Mouse (Mus musculus): ENCODE results near the gene Fam24b. TPM values are rescaled to one million over a fixed set of nuclear protein-coding genes. Genes with fewer than 3 reads are reported as not detected.
A peak's percentile ranks its signal among the peaks of the same experiment; 100 is the strongest.

Fam24b gene
- polyA plus RNA-seq (2012): not detected in 2 replicates

DNA sequence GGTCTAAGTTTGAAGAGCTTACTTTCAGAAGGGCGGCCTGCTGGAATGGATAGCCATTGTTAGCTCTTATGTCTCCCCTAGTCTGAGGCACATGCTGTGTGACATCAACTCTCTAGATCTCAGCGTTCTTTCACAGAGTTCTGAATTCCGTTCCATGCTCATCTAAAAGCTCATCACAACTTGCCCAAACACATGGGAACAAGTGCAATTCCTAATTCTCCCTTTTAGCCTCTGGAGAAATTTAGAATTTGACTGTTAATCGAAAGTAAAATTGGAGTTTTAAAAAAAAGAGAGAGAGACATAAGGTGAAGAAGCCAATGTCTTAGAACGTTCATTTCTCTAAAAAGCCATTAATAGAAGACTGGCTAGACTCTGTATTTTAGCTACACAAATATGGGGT, at the start of gene Fam24b:
Gene Fam24b (minus strand): TSS at position 101 of the 400 bp plus-strand sequence.
- H3K4me1 ChIP-seq (ENCODE audit: control insufficient read depth): no peaks in the 10 kb centered on the region
- H3K4me3 ChIP-seq (replicated peaks): no peak within 1 kb of the TSS
- H3K9me3 ChIP-seq (ENCODE audit: control insufficient read depth, low read length): no peaks in the 10 kb centered on the region
- no peaks in the 10 kb centered on the region for H3K36me3 ChIP-seq (ENCODE audit: control insufficient read depth)
- no peak for TF ChIP-seq GATA1 (IDR thresholded peaks at IDR 0.05; ENCODE audit: low read length)
- no peak for TF ChIP-seq TAL1 (IDR thresholded peaks at IDR 0.05; ENCODE audit: low read length)
- no peaks in the 10 kb centered on the region for H3K27me3 ChIP-seq (ENCODE audit: control insufficient read depth)

DNA sequence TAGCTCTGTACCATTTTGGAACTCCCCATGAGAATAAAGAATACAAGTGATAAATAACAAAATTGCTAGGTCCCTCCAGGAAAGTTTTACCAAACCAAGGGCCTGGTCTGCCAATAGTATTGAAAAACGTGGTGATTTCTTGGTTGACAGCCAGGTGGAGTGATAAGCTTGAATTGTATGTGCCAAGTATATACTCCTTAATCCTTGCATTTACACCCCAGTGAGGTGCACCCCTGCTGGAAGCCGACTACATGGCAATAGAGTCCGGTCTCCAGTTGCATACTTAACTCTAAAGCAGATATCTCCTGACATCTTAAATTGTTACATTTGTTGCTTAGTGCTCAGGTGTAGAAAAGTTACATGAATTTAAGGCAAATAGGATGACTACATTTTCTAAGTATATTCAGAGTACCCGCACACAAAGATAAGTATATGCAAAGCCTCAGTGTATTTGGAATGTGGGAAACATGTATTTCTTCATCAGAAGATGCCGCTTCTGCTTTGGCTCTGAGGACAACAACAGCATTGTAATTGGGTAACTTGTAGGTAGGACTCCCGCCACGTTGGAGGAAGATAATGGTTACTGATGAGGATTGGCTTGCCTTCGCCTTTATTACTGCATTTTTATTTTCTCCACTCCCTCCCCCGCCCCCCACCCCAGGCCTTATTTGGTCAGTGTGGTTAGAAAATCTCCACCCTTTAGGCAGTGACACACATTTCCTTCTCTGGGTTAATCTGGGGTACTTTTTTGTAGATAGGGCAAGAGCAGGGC, 42.8 kb upstream of the Fam24b start:
- H3K4me1 ChIP-seq (ENCODE audit: control insufficient read depth): peaks cover 29% of the 10 kb centered on the region
- no peaks in the 10 kb centered on the region for H3K9me3 ChIP-seq (ENCODE audit: control insufficient read depth, low read length)
- TF ChIP-seq GATA1 (IDR thresholded peaks at IDR 0.05; ENCODE audit: low read length) (no peak), TAL1 (IDR thresholded peaks at IDR 0.05; ENCODE audit: low read length) (no peak)
- H3K4me3 ChIP-seq (replicated peaks): peak overlapping the region; percentile 83
- H3K27me3 ChIP-seq (ENCODE audit: control insufficient read depth): peaks cover 9% of the 10 kb centered on the region
- H3K36me3 ChIP-seq (ENCODE audit: control insufficient read depth): peaks cover 10% of the 10 kb centered on the region

DNA sequence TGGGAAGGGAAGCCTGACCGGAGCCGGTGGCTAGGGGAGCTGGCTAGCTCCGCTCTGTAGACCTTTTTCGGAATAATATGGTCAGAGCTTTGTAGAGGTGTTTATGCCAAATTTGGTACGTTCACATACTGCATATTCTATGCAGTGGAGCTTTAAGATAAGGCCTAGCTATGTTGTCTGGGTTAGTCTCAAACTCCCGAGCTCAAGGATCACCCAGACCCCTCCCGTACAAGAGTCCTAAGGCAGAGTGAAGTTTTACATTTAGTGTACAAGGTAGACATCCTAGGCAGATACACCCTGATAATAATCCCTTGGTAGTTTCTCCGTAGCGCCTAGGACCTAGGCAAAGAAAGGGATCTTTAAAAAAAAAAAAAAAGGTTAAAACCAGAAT, 42.1 kb upstream of the Fam24b start:
- Histone ChIP-seq H3K4me1 (ENCODE audit: control insufficient read depth) (peaks cover 29% of the 10 kb centered on the region), H3K27me3 (ENCODE audit: control insufficient read depth) (peaks cover 12% of the 10 kb centered on the region), H3K36me3 (ENCODE audit: control insufficient read depth) (peaks cover 10% of the 10 kb centered on the region), H3K9me3 (ENCODE audit: control insufficient read depth, low read length) (no peaks in the 10 kb centered on the region), H3K4me3 (replicated peaks) (peak overlapping the region; percentile 83)
- TF ChIP-seq GATA1 (IDR thresholded peaks at IDR 0.05; ENCODE audit: low read length) (no peak), TAL1 (IDR thresholded peaks at IDR 0.05; ENCODE audit: low read length) (no peak)

DNA sequence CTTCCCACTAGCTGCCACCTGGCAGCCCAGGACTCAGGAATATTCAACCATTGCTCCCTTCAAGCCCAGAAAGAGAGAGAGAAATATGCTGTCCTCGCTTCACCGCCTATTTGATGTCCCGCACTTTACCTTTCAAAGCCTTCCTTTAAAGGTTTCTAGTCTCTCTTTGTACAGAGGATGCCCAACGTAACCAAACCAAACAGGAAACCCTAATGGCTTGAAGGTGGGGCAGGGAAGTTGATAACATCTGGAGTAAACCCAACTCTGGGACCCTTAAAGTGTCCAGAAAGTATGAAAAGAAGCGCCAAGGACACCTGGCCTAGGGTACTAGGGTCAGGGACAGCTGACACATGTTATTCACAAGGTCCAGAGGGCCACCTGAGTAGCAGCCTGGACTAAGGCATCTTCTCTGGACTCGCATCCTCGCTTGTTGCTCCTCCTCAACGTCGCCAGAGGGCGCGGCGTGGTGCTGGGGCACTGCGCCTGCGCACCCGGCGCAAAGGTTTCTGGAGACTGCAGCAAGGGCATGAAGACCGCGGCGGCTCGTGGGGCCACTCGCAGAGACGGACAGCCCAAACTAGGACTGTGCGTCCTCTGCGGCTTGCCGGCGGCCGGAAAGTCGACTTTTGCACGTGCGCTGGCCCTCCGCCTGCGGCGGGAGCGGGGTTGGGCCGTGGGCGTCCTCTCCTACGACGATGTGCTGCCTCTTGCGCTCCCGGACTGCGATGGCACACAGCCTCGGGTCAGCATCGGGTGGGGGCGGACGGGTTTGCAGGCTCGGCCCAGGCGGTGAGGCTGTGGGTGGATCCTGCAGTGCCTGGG, 41.5 kb upstream of the Fam24b start, which contains the start of gene Pstk:
Gene Pstk (plus strand): TSS at position 494 of the 822 bp plus-strand sequence.
- Histone ChIP-seq H3K9me3 (ENCODE audit: control insufficient read depth, low read length) (no peaks in the 10 kb centered on the region), H3K36me3 (ENCODE audit: control insufficient read depth) (peaks cover 10% of the 10 kb centered on the region), H3K27me3 (ENCODE audit: control insufficient read depth) (peaks cover 14% of the 10 kb centered on the region), H3K4me1 (ENCODE audit: control insufficient read depth) (peaks cover 29% of the 10 kb centered on the region), H3K4me3 (replicated peaks) (peak within 1 kb of the TSS; percentile 83)
- no peak for TF ChIP-seq GATA1 (IDR thresholded peaks at IDR 0.05; ENCODE audit: low read length)
- TF ChIP-seq TAL1 (IDR thresholded peaks at IDR 0.05; ENCODE audit: low read length): no peak

DNA sequence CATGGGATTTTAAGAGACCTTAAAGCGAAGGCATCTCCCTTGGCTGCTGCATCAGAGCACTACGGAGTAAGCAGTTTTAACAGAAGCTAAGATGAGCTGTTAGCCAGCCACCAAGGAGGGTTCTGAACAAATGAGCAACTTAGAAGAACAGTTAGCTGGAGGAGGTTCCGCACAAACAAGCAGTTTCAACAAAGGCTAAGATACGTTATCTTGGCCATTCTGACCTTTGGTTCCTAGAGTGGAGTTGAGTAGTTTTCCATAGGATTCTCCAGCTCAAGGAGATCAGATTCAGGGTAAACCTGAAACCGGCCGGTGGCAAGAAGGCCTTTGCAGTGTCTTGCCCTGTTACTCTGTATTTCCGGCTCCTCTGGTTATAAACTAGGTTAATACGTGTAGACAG, 34.8 kb upstream of the Fam24b start:
- H3K4me1 ChIP-seq (ENCODE audit: control insufficient read depth): peaks cover 32% of the 10 kb centered on the region
- no peaks in the 10 kb centered on the region for H3K9me3 ChIP-seq (ENCODE audit: control insufficient read depth, low read length)
- H3K27me3 ChIP-seq (ENCODE audit: control insufficient read depth): peaks cover 12% of the 10 kb centered on the region
- H3K4me3 ChIP-seq (replicated peaks): no peak overlapping the region
- peaks cover 17% of the 10 kb centered on the region for H3K36me3 ChIP-seq (ENCODE audit: control insufficient read depth)
- TF ChIP-seq TAL1 (IDR thresholded peaks at IDR 0.05; ENCODE audit: low read length) (no peak), GATA1 (IDR thresholded peaks at IDR 0.05; ENCODE audit: low read length) (no peak)

DNA sequence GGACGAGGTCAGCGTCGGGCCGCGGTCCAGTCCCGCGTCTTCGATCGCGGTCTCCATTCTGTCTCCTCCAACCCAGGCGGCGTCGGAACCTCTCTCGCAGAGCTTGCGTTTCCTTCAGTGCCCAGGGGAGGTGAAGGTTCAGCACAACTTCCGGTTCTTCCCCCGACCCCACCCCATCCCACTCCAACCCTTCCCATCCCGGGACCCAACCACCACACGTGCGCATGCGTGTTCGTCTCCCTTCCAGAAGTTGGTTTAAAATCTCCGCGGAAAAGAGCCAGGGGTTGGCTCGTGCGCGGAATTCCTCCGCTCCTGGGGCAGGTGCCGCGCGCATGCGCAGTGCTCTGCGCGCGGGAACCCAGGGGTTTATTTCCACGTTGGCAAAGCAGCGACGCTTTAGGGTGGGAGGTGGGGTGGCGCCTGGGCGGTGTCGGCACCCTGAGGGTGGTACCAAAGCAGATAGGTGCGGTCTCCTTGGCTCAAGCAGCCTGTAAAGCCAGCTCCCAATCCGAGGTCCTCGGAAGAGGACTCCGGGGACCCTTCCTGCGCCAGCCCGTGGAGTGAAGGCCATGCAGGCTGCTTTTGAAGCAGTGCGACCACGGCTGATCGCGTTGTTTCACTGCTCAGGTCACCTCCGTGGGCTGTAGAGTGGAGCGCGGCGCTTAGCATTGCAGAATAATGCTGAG, 33.4 kb upstream of the Fam24b start, which contains the start of gene 2310057M21Rik:
Gene 2310057M21Rik (minus strand): TSS at position 145 of the 686 bp plus-strand sequence.
- Histone ChIP-seq H3K27me3 (ENCODE audit: control insufficient read depth) (peaks cover 12% of the 10 kb centered on the region), H3K4me3 (replicated peaks) (peak within 1 kb of the TSS; percentile 88), H3K36me3 (ENCODE audit: control insufficient read depth) (peaks cover 31% of the 10 kb centered on the region), H3K9me3 (ENCODE audit: control insufficient read depth, low read length) (no peaks in the 10 kb centered on the region), H3K4me1 (ENCODE audit: control insufficient read depth) (peaks cover 32% of the 10 kb centered on the region)
- TF ChIP-seq TAL1 (IDR thresholded peaks at IDR 0.05; ENCODE audit: low read length) (no peak), GATA1 (IDR thresholded peaks at IDR 0.05; ENCODE audit: low read length) (no peak)

DNA sequence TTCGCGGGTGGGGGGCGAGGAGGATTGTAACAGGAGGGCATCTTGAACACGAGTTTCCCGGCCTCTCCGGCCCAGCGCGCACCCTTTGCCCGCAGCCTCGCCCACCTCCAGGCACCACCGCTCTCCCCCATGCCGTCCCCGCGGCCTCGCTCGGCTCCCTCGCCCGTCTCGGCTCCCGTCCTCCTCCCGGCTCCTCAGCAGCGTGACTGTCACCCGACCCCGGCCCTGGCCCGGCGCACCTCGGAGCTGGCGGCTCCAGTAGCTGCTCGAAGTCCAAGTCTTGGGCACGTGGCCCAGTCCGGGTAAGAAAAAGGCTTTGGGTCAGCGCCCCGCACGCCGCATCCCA, 32.9 kb upstream of the Fam24b start:
- no peak for TF ChIP-seq TAL1 (IDR thresholded peaks at IDR 0.05; ENCODE audit: low read length)
- no peak for TF ChIP-seq GATA1 (IDR thresholded peaks at IDR 0.05; ENCODE audit: low read length)
- Histone ChIP-seq H3K4me1 (ENCODE audit: control insufficient read depth) (peaks cover 32% of the 10 kb centered on the region), H3K27me3 (ENCODE audit: control insufficient read depth) (peaks cover 7% of the 10 kb centered on the region), H3K9me3 (ENCODE audit: control insufficient read depth, low read length) (no peaks in the 10 kb centered on the region), H3K36me3 (ENCODE audit: control insufficient read depth) (peaks cover 36% of the 10 kb centered on the region), H3K4me3 (replicated peaks) (peak overlapping the region; percentile 88)

DNA sequence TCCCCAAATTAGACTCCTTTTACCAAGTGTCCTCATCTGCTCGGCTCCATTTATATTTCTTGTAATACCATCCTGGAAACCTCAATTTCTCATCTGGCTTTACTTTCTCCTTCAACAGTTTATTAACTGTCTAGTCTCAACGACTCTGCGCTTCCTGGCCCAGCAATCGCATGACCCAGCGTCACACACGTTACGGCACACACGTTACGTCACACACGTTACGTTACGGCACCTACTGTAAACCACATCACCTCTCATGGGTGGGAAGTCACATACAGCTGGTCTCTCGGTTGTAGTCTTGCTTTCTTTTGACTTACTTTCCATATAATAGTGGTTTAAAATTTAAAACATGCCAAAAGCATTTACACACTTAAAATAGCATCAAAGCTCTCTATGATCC, 26.8 kb upstream of the Fam24b start:
- no peak overlapping the region for H3K4me3 ChIP-seq (replicated peaks)
- no peak for TF ChIP-seq TAL1 (IDR thresholded peaks at IDR 0.05; ENCODE audit: low read length)
- no peaks in the 10 kb centered on the region for H3K9me3 ChIP-seq (ENCODE audit: control insufficient read depth, low read length)
- H3K27me3 ChIP-seq (ENCODE audit: control insufficient read depth): no peaks in the 10 kb centered on the region
- H3K36me3 ChIP-seq (ENCODE audit: control insufficient read depth): peaks cover 85% of the 10 kb centered on the region
- H3K4me1 ChIP-seq (ENCODE audit: control insufficient read depth): peaks cover 3% of the 10 kb centered on the region
